Mouse (Mus musculus): ENCODE measurements around the gene H2al1d.
"Not testable (repeated sequence)": the region's sequence is repeated elsewhere in the genome, so short reads cannot be mapped to it uniquely, and the experiment has no call there.

DNA sequence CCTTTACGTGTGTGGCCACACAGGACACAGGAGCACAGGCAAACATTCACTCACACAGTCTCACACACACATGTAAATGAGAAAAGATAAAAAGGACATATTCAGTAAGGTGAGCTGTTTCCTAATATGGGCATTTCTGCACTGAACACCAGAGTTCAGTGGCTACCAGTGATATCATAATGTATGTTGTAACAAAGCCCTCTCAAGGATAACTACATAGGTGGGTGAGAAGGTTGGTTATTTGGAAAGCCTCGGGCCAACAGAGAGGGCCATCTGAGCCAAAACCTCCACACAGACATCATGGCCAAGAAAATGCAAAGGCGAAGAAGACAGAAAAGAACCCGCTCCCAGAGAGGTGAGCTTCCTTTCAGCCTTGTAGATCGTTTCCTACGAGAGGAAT, 3.3 kb upstream of the H2al1d start, which contains the start of gene H2al1c:
- not testable (repeated sequence) for TF ChIP-seq POLR2A (IDR thresholded peaks at IDR 0.05; ENCODE audit: borderline replicate concordance, insufficient read depth, low read length); CTCF (IDR thresholded peaks at IDR 0.05; ENCODE audit: borderline replicate concordance, insufficient read depth, low read depth, low read length)
